Mouse (Mus musculus) ES-E14 (cell line): ENCODE measurements at regions not wholly inside any gene's neighbourhood (a gene's known extent, or its start where the extent isn't known, plus 50 kb on each side); places are given as distances from the start of the nearest gene placed in this dataset.

Source experiments
- DNase-seq: peaks from one replicate; pipeline ENCODE4 v3.0.0-alpha.2; 2013; ENCODE audit warnings: low read depth, low spot score
- H3K27ac ChIP-seq: 2 replicates; pipeline ENCODE4 v1.5.1; 2012; ENCODE audit warnings: low read depth, mild to moderate bottlenecking, low read length, moderate library complexity, mixed read lengths; ENCODE audit not compliant: poor library complexity, insufficient read depth, severe bottlenecking
- H3K36me3 ChIP-seq: 2 replicates; pipeline ENCODE4 v1.6.1; 2012; ENCODE audit warnings: mild to moderate bottlenecking, low read length, moderate library complexity, mixed read lengths; ENCODE audit not compliant: control insufficient read depth, poor library complexity, insufficient read depth, severe bottlenecking
- H3K4me1 ChIP-seq, 2 experiments: fragments of 150-350 bp in 1 of 2; sonication (generic) in 1 of 2; 2 replicates each; pipeline ENCODE4 v1.6.1; 2012; ENCODE audit warnings: low read length in 2 of 2, mild to moderate bottlenecking in 1 of 2, mixed read lengths in 1 of 2; ENCODE audit not compliant: control insufficient read depth in 2 of 2, insufficient read depth in 2 of 2, poor library complexity in 1 of 2
- H3K4me3 ChIP-seq, 2 experiments: fragments of 150-350 bp in 1 of 2; sonication (generic) in 1 of 2; 2 replicates each; pipeline ENCODE4 v1.5.1; 2012; ENCODE audit warnings: low read length in 2 of 2, low read depth in 1 of 2, mild to moderate bottlenecking in 1 of 2, mixed read lengths in 1 of 2; ENCODE audit not compliant: insufficient read depth in 1 of 2, poor library complexity in 1 of 2, severe bottlenecking in 1 of 2
- H3K9ac ChIP-seq: 2 replicates; pipeline ENCODE4 v1.6.1; 2012; ENCODE audit warnings: low read depth, mild to moderate bottlenecking, low read length, mixed read lengths; ENCODE audit not compliant: poor library complexity, insufficient read depth, severe bottlenecking
- H3K9me3 ChIP-seq: fragments of 150-350 bp; sonication (generic); 2 replicates; pipeline ENCODE4 v1.6.1; 2012; ENCODE audit warnings: low read depth, mild to moderate bottlenecking, low read length; ENCODE audit not compliant: control insufficient read depth, insufficient read depth
- CHD2 ChIP-seq: IDR thresholded peaks from 2 replicates; pipeline ENCODE4 v1.6.1; 2014; ENCODE audit warnings: mild to moderate bottlenecking, low read depth, low read length, inconsistent platforms
- HCFC1 ChIP-seq: IDR thresholded peaks from 2 replicates; pipeline ENCODE4 v1.6.1; 2012; ENCODE audit warnings: low read length, inconsistent platforms, borderline replicate concordance; ENCODE audit not compliant: insufficient read depth
- MAFK ChIP-seq: IDR thresholded peaks from 2 replicates; pipeline ENCODE4 v1.6.1; 2014; ENCODE audit warnings: mild to moderate bottlenecking, low read depth, low read length, inconsistent platforms; ENCODE audit not compliant: insufficient read depth
- ZC3H11A ChIP-seq: IDR thresholded peaks from 2 replicates; pipeline ENCODE4 v1.6.1; 2012; ENCODE audit warnings: low read depth, mild to moderate bottlenecking, inconsistent platforms, low read length, borderline replicate concordance
- ZNF384 ChIP-seq: IDR thresholded peaks from 2 replicates; pipeline ENCODE4 v1.6.1; 2012; ENCODE audit warnings: low read depth, low read length, inconsistent platforms
- in situ Hi-C, 2 experiments: fragments of 600-800 bp; cut with MboI; formaldehyde crosslinking; loops; one replicate each; pipeline ENCODE4 v1.15.1; 2025; ENCODE audit warnings: low sequenced_read_pairs in 2 of 2, inconsistent platforms in 1 of 2; ENCODE audit not compliant: unreplicated experiment in 2 of 2

GRCm38 (mm10) chr1:168708161-168708865 is 276.2 kb upstream of the Pbx1 start:
- no peak for DNase-seq
- H3K4me1 ChIP-seq: 0 out of 4 replicates have a peak, but pooled peaks cover 0 to 2% of the 10 kb centered on the region in 2 experiments
- H3K36me3 ChIP-seq: no peaks in the 10 kb centered on the region
- in situ Hi-C loops: no loop called here
- no peak overlapping the region for H3K4me3 ChIP-seq
- no peak overlapping the region for H3K27ac ChIP-seq
- H3K9ac ChIP-seq: no peak overlapping the region
- no peaks in the 10 kb centered on the region for H3K9me3 ChIP-seq
- TF ChIP-seq HCFC1 (no peak), ZNF384 (no peak), MAFK (no peak), CHD2 (no peak), ZC3H11A (no peak)

GRCm38 (mm10) chr1:168697386-168697785 is 265.3 kb upstream of the Pbx1 start:
- H3K27ac ChIP-seq: no peak overlapping the region
- H3K36me3 ChIP-seq: no peaks in the 10 kb centered on the region
- H3K4me3 ChIP-seq: no peak overlapping the region
- no peak for DNase-seq
- no peak for TF ChIP-seq ZNF384
- no peak for TF ChIP-seq CHD2
- no peak for TF ChIP-seq MAFK
- no peak for TF ChIP-seq ZC3H11A
- TF ChIP-seq HCFC1: no peak
- no peak overlapping the region for H3K9ac ChIP-seq
- H3K4me1 ChIP-seq: no peaks in the 10 kb centered on the region
- no peaks in the 10 kb centered on the region for H3K9me3 ChIP-seq
- in situ Hi-C loops: no loop called here

- no peaks in the 10 kb centered on the region for H3K9me3 ChIP-seq
- H3K36me3 ChIP-seq: no peaks in the 10 kb centered on the region
- no peak overlapping the region for H3K9ac ChIP-seq
- no peaks in the 10 kb centered on the region for H3K4me1 ChIP-seq
- H3K27ac ChIP-seq: no peak overlapping the region
- no peak for DNase-seq
- no peak for TF ChIP-seq ZNF384
- TF ChIP-seq HCFC1: no peak
- no peak for TF ChIP-seq MAFK
- TF ChIP-seq CHD2: no peak
- TF ChIP-seq ZC3H11A: no peak
- no peak overlapping the region for H3K4me3 ChIP-seq
- in situ Hi-C loops: no loop called here
Measured at GRCm38 (mm10) chr1:168686821-168687220, 254.8 kb upstream of the Pbx1 start.

GRCm38 (mm10) chr1:168685147-168685546 is 253.1 kb upstream of the Pbx1 start:
- Histone ChIP-seq H3K4me1 (no peaks in the 10 kb centered on the region), H3K9ac (no peak overlapping the region)
- DNase-seq: no peak

More at GRCm38 (mm10) chr1:168685147-168685546, 253.1 kb upstream of the Pbx1 start:
- no peak overlapping the region for H3K4me3 ChIP-seq
- no peaks in the 10 kb centered on the region for H3K36me3 ChIP-seq
- H3K27ac ChIP-seq: no peak overlapping the region
- in situ Hi-C loops: no loop called here
- H3K9me3 ChIP-seq: no peaks in the 10 kb centered on the region
- TF ChIP-seq ZNF384 (no peak), MAFK (no peak), ZC3H11A (no peak), CHD2 (no peak), HCFC1 (no peak)
